Mouse (Mus musculus) adrenal gland (tissue): Measurements from ENCODE around the gene Hist1h4f.
"Not testable (repeated sequence)": the region's sequence is repeated elsewhere in the genome, so short reads cannot be mapped to it uniquely, and the experiment has no call there.

Experiments used
- intact Hi-C: fragments of 180-260 bp; cut with DNase I; formaldehyde crosslinking; loops from one replicate; pipeline ENCODE4 v1.15.1; 2025

Gene Hist1h4f

GRCm38 (mm10) chr13:23535137-23536075, 16.0 kb downstream of the Hist1h4f start, which contains the start of gene Hist1h3g:
Hist1h3g (plus strand) TSS chr13:23535422.
- intact Hi-C loops, result not testable (repeated sequence)

- intact Hi-C loops, result no loop called here
Measured at GRCm38 (mm10) chr13:23534368-23535131, 16.9 kb downstream of the Hist1h4f start.

GRCm38 (mm10) chr13:23533560-23534367, 17.7 kb downstream of the Hist1h4f start, which contains the start of gene Hist1h2af:
Hist1h2af (plus strand) TSS chr13:23533906.
- intact Hi-C loops, result not testable (repeated sequence)

GRCm38 (mm10) chr13:23532262-23533075, 19.0 kb downstream of the Hist1h4f start:
- intact Hi-C loops, result no loop called here

- intact Hi-C loops, result no loop called here
Measured at GRCm38 (mm10) chr13:23530901-23531875, 20.3 kb downstream of the Hist1h4f start, which contains the start of gene Hist1h4h. Hist1h4h (plus strand) TSS chr13:23531050.

- intact Hi-C loops, result no loop called here
Measured at GRCm38 (mm10) chr13:23530181-23530900, 21.1 kb downstream of the Hist1h4f start.

GRCm38 (mm10) chr13:23529480-23530165, 21.8 kb downstream of the Hist1h4f start:
- intact Hi-C loops, result loop anchor here (5.0 kb wide), 1 partner anchor 1497 kb away; no protein-coding TSS in a partner anchor

GRCm38 (mm10) chr13:23529005-23529404, 22.4 kb downstream of the Hist1h4f start:
- intact Hi-C loops, result loop anchor here (5.0 kb wide), 1 partner anchor 1497 kb away; no protein-coding TSS in a partner anchor

- intact Hi-C loops, result loop anchor here (5.0 kb wide), 1 partner anchor 1494 kb away; no protein-coding TSS in a partner anchor
Measured at GRCm38 (mm10) chr13:23526312-23526711, 25.1 kb downstream of the Hist1h4f start.

- intact Hi-C loops, result loop anchor here (5.0 kb wide), 1 partner anchor 1494 kb away; no protein-coding TSS in a partner anchor
Measured at GRCm38 (mm10) chr13:23525901-23526300, 25.5 kb downstream of the Hist1h4f start.

- intact Hi-C loops, result loop anchor here (5.0 kb wide), 1 partner anchor 1492 kb away; no protein-coding TSS in a partner anchor
Measured at GRCm38 (mm10) chr13:23524654-23525053, 26.8 kb downstream of the Hist1h4f start.

- intact Hi-C loops, result no loop called here
Measured at GRCm38 (mm10) chr13:23523976-23524375, 27.5 kb downstream of the Hist1h4f start.

- intact Hi-C loops, result no loop called here
Measured at GRCm38 (mm10) chr13:23521703-23522102, 29.7 kb downstream of the Hist1h4f start.

- intact Hi-C loops, result loop anchor here (2.0 to 5.0 kb wide), 2 partner anchors 1502 to 1579 kb away; no protein-coding TSS in a partner anchor
Measured at GRCm38 (mm10) chr13:23519416-23519815, 32.0 kb downstream of the Hist1h4f start.

GRCm38 (mm10) chr13:23518885-23519284, 32.6 kb downstream of the Hist1h4f start:
- intact Hi-C loops, result loop anchor here (2.0 to 5.0 kb wide), 2 partner anchors 1502 to 1578 kb away; no protein-coding TSS in a partner anchor

GRCm38 (mm10) chr13:23518295-23518603, 33.2 kb downstream of the Hist1h4f start:
- intact Hi-C loops, result loop anchor here (2.0 to 5.0 kb wide), 2 partner anchors 1501 to 1577 kb away; no protein-coding TSS in a partner anchor
